Comparison of ENCODE assay signal across 15 mouse cellular contexts in the genomic region with DNA sequence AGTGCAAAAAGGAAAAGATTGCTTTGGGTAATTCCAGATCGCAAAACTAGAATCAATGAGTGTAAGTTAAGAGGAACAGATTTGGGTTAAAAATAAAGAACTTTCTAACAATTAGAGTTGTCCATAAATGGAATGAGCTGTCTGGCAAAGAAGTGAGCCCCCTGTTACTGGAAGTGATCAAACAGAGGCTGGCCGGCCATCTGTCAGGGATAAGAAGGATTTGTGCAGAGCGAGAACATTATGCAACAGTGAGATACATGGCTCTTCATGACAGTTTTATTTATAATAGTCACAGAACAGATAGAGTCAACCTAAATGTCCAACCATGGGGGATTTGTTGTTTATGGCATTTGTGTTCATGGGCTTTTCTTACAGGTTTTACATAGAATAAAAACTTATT. TPM values are rescaled to one million over a fixed set of nuclear protein-coding genes. Genes with fewer than 3 reads are reported as not detected.
DNase-seq lines count a peak whose midpoint lies in the region.
"Had no signal": no experiment of that assay in that cellular context is flagged by ENCODE, and none has a peak within 500 bp of the region (broad histone marks: within the 10 kb centered on the region; RNA-seq: fewer than 3 reads in every experiment).

No protein-coding gene starts in this region.

- intact Hi-C loops in heart, postnatal 10 days (cut with DNase I): no loop called here
- intact Hi-C loops in heart, postnatal 25 days (cut with DNase I): no loop called here

- DNase-seq in heart, adult 11 months: peak; percentile 37
- DNase-seq in heart, postnatal 10 days: no peak
- peak; percentile 19 to 28 for DNase-seq in cerebellum, adult 18-20 months
- peak; percentile 70 for DNase-seq in layer of hippocampus, adult 11-12 months (ENCODE audit: low spot score)
- DNase-seq in layer of hippocampus, postnatal 36 days: peak; percentile 61 to 66
- no peak for DNase-seq in adrenal gland, adult 8-10 months
- no peak for DNase-seq in heart, postnatal 25 days (ENCODE audit: low spot score)
- DNase-seq: adrenal gland, postnatal 36 days; B cell, adult 2 months; heart, postnatal 4 days; kidney, adult 8-10 months; left cerebral cortex, postnatal 4 days; lung, adult 18-20 months; lung, postnatal 4 days; thymus, adult 2 months had no signal

RNA-seq across cellular contexts. Expression of gene Upp2, which starts 46.6 kb away (rescaled TPM):
- total RNA-seq in heart, postnatal 10 days (2021): 1 to 10 TPM; 1.8 to 2.6 TPM
- total RNA-seq in layer of hippocampus, postnatal 36 days (2021): 10 to 100 TPM; 32.0 to 35.9 TPM
- total RNA-seq in adrenal gland, adult 8-10 months (2022): 10 to 100 TPM; 11.2 to 25.6 (median 20.1) TPM
- total RNA-seq in heart, postnatal 25 days (2021): 1 to 10 TPM; 3.1 to 3.8 TPM

RNA-seq across cellular contexts. Expression of gene Acvr1, which starts 46.8 kb away (rescaled TPM):
- total RNA-seq in heart, postnatal 10 days (2021): 10 to 100 TPM; 24.2 to 31.8 TPM
- total RNA-seq in layer of hippocampus, postnatal 36 days (2021): 10 to 100 TPM; 46.4 to 50.5 TPM
- total RNA-seq in adrenal gland, adult 8-10 months (2022): 10 to 100 TPM; 32.9 to 91.3 (median 59.6) TPM
- total RNA-seq in heart, postnatal 25 days (2021): 10 to 100 TPM; 16.0 to 19.5 TPM

Comparison
In these comparisons a context has a peak if more than half of its experiments do, and no peak if none do; other contexts are left out.
1. DNase-seq: peak in heart, adult 11 months (single experiment), cerebellum, adult 18-20 months (2 of 2), layer of hippocampus, adult 11-12 months (single experiment) and layer of hippocampus, postnatal 36 days (2 of 2); none in heart, postnatal 10 days (0 of 2), adrenal gland, adult 8-10 months (single experiment) and heart, postnatal 25 days (single experiment).